Mouse (Mus musculus) forebrain, embryonic 13.5 days (tissue): ENCODE measurements around the gene Gid4. TPM values are rescaled to one million over a fixed set of nuclear protein-coding genes. Genes with fewer than 3 reads are reported as not detected.

Experiments
- ATAC-seq: fragments of 200-750 bp; cut with Nextera tagmentation; 2 replicates; pipeline ENCODE4 v1.8.0; 2017
- H3K27ac ChIP-seq: fragments of 300-500 bp; sonication (generic); 2 replicates; pipeline ENCODE4 v1.5.1; 2015; ENCODE audit warnings: inconsistent platforms, mild to moderate bottlenecking, moderate library complexity
- H3K27me3 ChIP-seq: fragments of 300-500 bp; sonication (generic); 2 replicates; pipeline ENCODE4 v1.6.1; 2015; ENCODE audit warnings: mild to moderate bottlenecking, inconsistent platforms
- H3K36me3 ChIP-seq: fragments of 300-500 bp; sonication (generic); 2 replicates; pipeline ENCODE4 v1.6.1; 2015; ENCODE audit warnings: mild to moderate bottlenecking, inconsistent platforms; ENCODE audit not compliant: poor library complexity, severe bottlenecking
- H3K4me1 ChIP-seq: fragments of 300-500 bp; sonication (generic); 2 replicates; pipeline ENCODE4 v1.6.1; 2015; ENCODE audit warnings: inconsistent platforms
- H3K4me2 ChIP-seq: fragments of 300-500 bp; sonication (generic); 2 replicates; pipeline ENCODE4 v1.6.1; 2015; ENCODE audit warnings: inconsistent platforms, mild to moderate bottlenecking, moderate library complexity
- H3K4me3 ChIP-seq: fragments of 300-500 bp; sonication (generic); 2 replicates; pipeline ENCODE4 v1.5.1; 2015; ENCODE audit warnings: mild to moderate bottlenecking, inconsistent platforms
- H3K9ac ChIP-seq: fragments of 300-500 bp; sonication (generic); 2 replicates; pipeline ENCODE4 v1.6.1; 2015; ENCODE audit warnings: mild to moderate bottlenecking, inconsistent platforms
- H3K9me3 ChIP-seq: fragments of 300-500 bp; sonication (generic); replicated peaks from 2 replicates; pipeline ENCODE4 v1.6.1; 2016; ENCODE audit warnings: inconsistent platforms
- WGBS: fragments of 180-500 bp; shearing (Covaris S2); methylation state at CpG from one replicate; pipeline ENCODE4 v1.1.7; 2015; 5-methylcytosine and 5-hydroxymethylcytosine counted together
- polyA plus RNA-seq: library from polyadenylated mRNA; unstranded; fragments of >200 nt; fragmentation: Nextera tagmentation; extraction: Ambion mirVana; gene quantifications from 2 replicates; pipeline ENCODE4 v1.2.1, GENCODE M21; 2015

Gid4 gene
- polyA plus RNA-seq, 1 experiment from 2014 or later, result 24.0 TPM

DNA sequence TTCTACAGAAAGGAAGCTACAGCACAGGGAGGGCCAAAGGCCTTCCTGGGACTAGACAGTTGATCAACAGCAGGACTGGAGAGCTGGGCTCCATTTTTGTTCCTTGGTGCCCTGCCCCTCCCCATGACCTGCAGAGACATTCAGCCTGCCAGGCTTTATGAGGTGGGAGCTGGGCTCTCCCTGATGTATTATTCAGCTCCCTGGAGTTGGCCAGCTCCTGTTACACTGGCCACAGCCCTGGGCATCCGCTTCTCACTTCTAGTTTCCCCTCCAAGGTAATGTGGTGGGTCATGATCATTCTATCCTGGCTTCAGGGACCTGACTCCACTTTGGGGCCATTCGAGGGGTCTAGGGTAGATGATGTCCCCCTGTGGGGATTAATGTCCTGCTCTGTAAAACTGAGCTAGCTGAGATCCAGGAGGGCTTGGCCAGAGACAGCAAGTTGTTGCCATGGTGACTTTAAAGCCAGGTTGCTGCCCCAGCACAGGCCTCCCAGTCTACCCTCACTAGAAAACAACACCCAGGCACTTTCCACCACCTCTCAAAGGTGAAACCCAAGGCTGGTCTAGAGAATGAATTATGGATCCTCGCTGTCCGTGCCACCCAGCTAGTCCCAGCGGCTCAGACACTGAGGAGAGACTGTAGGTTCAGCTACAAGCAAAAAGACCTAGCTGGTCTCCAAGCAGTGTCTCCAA lies 58.9 kb downstream of the Gid4 start:
- no peaks in the 10 kb centered on the region for H3K36me3 ChIP-seq
- H3K9ac ChIP-seq, result no peak overlapping the region
- no peak for ATAC-seq
- no peak overlapping the region for H3K4me2 ChIP-seq
- H3K4me3 ChIP-seq, result no peak overlapping the region
- H3K27me3 ChIP-seq, result no peaks in the 10 kb centered on the region
- 85% methylated on average over 5 of the region's 5 CpGs for WGBS
- no peaks in the 10 kb centered on the region for H3K4me1 ChIP-seq
- H3K27ac ChIP-seq, result no peak overlapping the region
- H3K9me3 ChIP-seq, result no peaks in the 10 kb centered on the region

DNA sequence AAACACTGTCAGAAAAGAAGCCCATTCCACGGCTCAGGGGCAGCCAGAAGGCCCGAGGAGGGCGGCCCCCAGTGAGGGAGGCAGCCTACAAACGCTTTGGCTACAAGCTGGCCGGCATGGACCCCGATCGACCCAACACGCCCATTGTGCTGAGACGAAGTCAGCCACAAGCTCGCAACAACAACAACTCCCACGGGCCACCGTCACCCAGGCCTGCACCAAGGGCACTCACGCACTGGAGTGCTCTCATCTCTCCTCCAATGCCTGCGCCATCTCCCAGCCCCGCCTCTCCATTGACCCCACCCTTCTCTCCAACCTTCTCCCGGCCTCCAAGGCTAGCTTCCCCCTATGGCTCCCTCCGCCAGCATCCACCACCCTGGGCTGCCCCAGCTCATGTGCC lies 61.2 kb downstream of the Gid4 start:
- no peak overlapping the region for H3K4me2 ChIP-seq
- H3K27ac ChIP-seq, result no peak overlapping the region
- no peak for ATAC-seq
- 38% methylated on average over 17 of the region's 17 CpGs for WGBS
- no peaks in the 10 kb centered on the region for H3K9me3 ChIP-seq
- no peaks in the 10 kb centered on the region for H3K4me1 ChIP-seq
- no peak overlapping the region for H3K9ac ChIP-seq
- H3K4me3 ChIP-seq, result no peak overlapping the region
- H3K27me3 ChIP-seq, result no peaks in the 10 kb centered on the region
- H3K36me3 ChIP-seq, result no peaks in the 10 kb centered on the region

DNA sequence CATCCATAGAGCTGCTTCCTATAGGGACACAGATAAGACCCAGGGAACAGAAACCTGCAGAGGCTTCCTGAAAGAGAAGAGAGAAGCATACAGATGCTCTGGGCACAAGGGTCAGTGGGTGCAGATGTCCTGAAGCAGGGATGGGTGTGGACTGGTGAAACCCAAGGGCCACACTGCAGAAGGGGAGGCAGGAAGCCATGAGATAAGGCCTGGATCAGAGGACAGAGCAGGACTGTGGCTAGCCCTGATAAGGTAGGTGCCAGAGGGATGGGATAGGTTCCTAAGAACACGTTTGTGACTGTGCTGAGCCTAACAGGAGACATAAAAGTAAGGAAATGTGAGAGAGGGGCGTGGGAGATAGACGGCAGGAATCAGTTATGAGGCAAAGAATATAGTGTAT lies 69.3 kb downstream of the Gid4 start:
- Histone ChIP-seq H3K36me3 (no peaks in the 10 kb centered on the region), H3K4me1 (no peaks in the 10 kb centered on the region), H3K9ac (no peak overlapping the region), H3K27me3 (no peaks in the 10 kb centered on the region), H3K27ac (no peak overlapping the region), H3K4me3 (no peak overlapping the region), H3K4me2 (no peak overlapping the region), H3K9me3 (no peaks in the 10 kb centered on the region)
- WGBS, result 67% methylated on average over 3 of the region's 3 CpGs
- ATAC-seq, result no peak

DNA sequence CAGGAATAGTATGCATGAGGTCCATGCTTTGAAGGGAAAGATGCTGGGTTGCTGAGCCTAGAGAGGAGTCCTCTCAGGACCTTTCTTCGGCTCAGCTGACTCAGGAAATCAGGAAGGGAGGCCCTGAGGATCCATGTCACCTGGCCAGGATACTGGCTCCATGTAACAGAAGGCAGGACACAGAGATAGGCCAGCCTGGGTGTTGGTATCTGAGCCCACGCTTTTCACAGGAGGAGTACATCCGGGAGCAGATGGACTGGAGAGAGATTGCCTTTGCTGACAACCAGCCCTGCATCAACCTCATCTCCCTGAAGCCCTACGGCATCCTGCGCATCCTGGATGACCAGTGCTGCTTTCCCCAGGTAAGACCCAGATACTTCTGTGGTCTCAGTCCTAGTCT lies 75.8 kb downstream of the Gid4 start:
- no peak overlapping the region for H3K27ac ChIP-seq
- ATAC-seq, result no peak
- no peak overlapping the region for H3K9ac ChIP-seq
- H3K4me1 ChIP-seq, result no peaks in the 10 kb centered on the region
- WGBS, result 83% methylated on average over 5 of the region's 5 CpGs
- no peaks in the 10 kb centered on the region; the same call in 1 of the 2 replicates for H3K27me3 ChIP-seq
- no peaks in the 10 kb centered on the region for H3K36me3 ChIP-seq
- no peaks in the 10 kb centered on the region for H3K9me3 ChIP-seq
- H3K4me3 ChIP-seq, result no peak overlapping the region
- no peak overlapping the region for H3K4me2 ChIP-seq

DNA sequence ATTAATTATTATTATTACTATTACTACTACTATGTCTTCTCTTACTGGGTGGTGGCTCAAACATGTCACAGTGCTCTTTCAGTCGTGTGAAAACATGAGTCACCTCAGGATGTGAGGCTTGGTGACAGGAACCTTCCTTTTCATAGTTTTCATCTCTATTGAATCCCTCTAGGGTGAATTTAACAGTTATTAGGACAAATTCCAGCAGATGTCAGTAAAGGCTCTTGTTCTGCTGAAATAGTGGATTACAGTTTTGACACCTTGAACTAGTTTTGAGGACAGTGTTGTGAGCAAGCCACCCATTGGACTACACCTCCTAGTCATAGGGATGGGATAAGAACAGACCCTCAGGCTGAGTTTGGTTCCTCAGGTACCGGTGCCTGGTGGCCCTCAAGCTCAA lies 78.7 kb downstream of the Gid4 start:
- Histone ChIP-seq H3K27ac (no peak overlapping the region), H3K27me3 (no peaks in the 10 kb centered on the region; the same call in 1 of the 2 replicates), H3K9me3 (no peaks in the 10 kb centered on the region), H3K4me3 (no peak overlapping the region), H3K36me3 (no peaks in the 10 kb centered on the region), H3K4me1 (no peaks in the 10 kb centered on the region), H3K9ac (no peak overlapping the region), H3K4me2 (no peak overlapping the region)
- no peak for ATAC-seq
- WGBS, result 66% methylated on average over 2 of the region's 2 CpGs

Other genes with a start within 250 kb of the Gid4 start
- 52.1 and 56.7 TPM in 2 replicates for gene Srebf1, start 194.6 kb upstream of the Gid4 start, polyA plus RNA-seq
- 29.7 and 35.3 TPM in 2 replicates for gene Tom1l2, start 64.2 kb upstream of the Gid4 start, polyA plus RNA-seq
- gene Drc3, start 63.8 kb upstream of the Gid4 start, polyA plus RNA-seq, result 3.1 and 5.8 TPM in 2 replicates
- 45.4 and 46.8 TPM in 2 replicates for gene Atpaf2, start 1.3 kb downstream of the Gid4 start, polyA plus RNA-seq
- 100 and 110 TPM in 2 replicates for gene Drg2, start 37.4 kb downstream of the Gid4 start, polyA plus RNA-seq
- 0.03 TPM in 2 replicates for gene Myo15, start 52.2 kb downstream of the Gid4 start, polyA plus RNA-seq
- gene Alkbh5, start 119.2 kb downstream of the Gid4 start, polyA plus RNA-seq, result 30.2 and 31.5 TPM in 2 replicates